Mouse (Mus musculus) ES-Bruce4 (cell line): Measurements from ENCODE around the gene Muc20. TPM values are rescaled to one million over a fixed set of nuclear protein-coding genes. Genes with fewer than 3 reads are reported as not detected.

Source experiments
- H3K27ac ChIP-seq: 2 replicates; pipeline ENCODE4 v1.5.1; 2012; ENCODE audit warnings: low read length, inconsistent platforms; ENCODE audit not compliant: insufficient read depth
- H3K27me3 ChIP-seq: 2 replicates; pipeline ENCODE4 v1.6.1; 2012; ENCODE audit warnings: mild to moderate bottlenecking, low read length, inconsistent platforms; ENCODE audit not compliant: control insufficient read depth, poor library complexity, insufficient read depth, severe bottlenecking
- H3K36me3 ChIP-seq: 2 replicates; pipeline ENCODE4 v1.6.1; 2012; ENCODE audit warnings: inconsistent platforms, mild to moderate bottlenecking, low read length, moderate library complexity; ENCODE audit not compliant: control insufficient read depth, poor library complexity, insufficient read depth, severe bottlenecking
- H3K4me1 ChIP-seq: one replicate; pipeline ENCODE4 v1.8.1; 2011; ENCODE audit warnings: low read length; ENCODE audit not compliant: control insufficient read depth, insufficient read depth
- H3K4me3 ChIP-seq: 2 replicates; pipeline ENCODE4 v1.5.1; 2011; ENCODE audit warnings: low read depth, mild to moderate bottlenecking, low read length
- H3K9ac ChIP-seq: 2 replicates; pipeline ENCODE4 v1.6.1; 2012; ENCODE audit warnings: low read depth, mild to moderate bottlenecking, inconsistent platforms; ENCODE audit not compliant: poor library complexity, severe bottlenecking
- H3K9me3 ChIP-seq: replicated peaks from 2 replicates; pipeline ENCODE4 v1.6.1; 2012; ENCODE audit warnings: mild to moderate bottlenecking, low read length, inconsistent platforms; ENCODE audit not compliant: control insufficient read depth, poor library complexity, insufficient read depth, severe bottlenecking
- CTCF ChIP-seq: IDR thresholded peaks from one replicate; pipeline ENCODE4 v1.8.1; 2011; ENCODE audit warnings: low read depth, low read length
- EP300 ChIP-seq: IDR thresholded peaks from 2 replicates; pipeline ENCODE4 v1.6.1; 2011; ENCODE audit warnings: low read depth, low read length; ENCODE audit not compliant: insufficient read depth
- POLR2A ChIP-seq: IDR thresholded peaks from one replicate; pipeline ENCODE4 v1.8.1; 2011; ENCODE audit warnings: low read length; ENCODE audit not compliant: insufficient read depth
- polyA plus RNA-seq: library from polyadenylated mRNA; stranded (reverse); fragments of >200 nt; gene quantifications from 2 replicates; pipeline ENCODE4 v1.2.4, GENCODE M21; 2011; ENCODE audit warnings: low read depth; ENCODE audit not compliant: missing spikeins, insufficient read depth, insufficient read length

Gene Muc20
- polyA plus RNA-seq, 1 experiment = not detected

- no peaks in the 10 kb centered on the region; the same call in 1 of the 2 replicates for H3K9me3 ChIP-seq
- H3K27ac ChIP-seq = no peak overlapping the region
- TF ChIP-seq POLR2A = no peak
- no peak for TF ChIP-seq CTCF
- no peak for TF ChIP-seq EP300
- H3K36me3 ChIP-seq = no peaks in the 10 kb centered on the region
- no peaks in the 10 kb centered on the region for H3K27me3 ChIP-seq
- H3K9ac ChIP-seq = no peak overlapping the region
- no peak overlapping the region for H3K4me3 ChIP-seq
- peaks cover 13% of the 10 kb centered on the region for H3K4me1 ChIP-seq
These were observed 7.9 kb upstream of the Muc20 start for GRCm38 (mm10) chr16:32805151-32805550.

- TF ChIP-seq POLR2A = no peak
- TF ChIP-seq CTCF = no peak
- 0 out of 2 replicates have a peak, but pooled peaks have one; percentile 9 for TF ChIP-seq EP300
- Histone ChIP-seq H3K4me1 (peaks cover 13% of the 10 kb centered on the region), H3K4me3 (no peak overlapping the region), H3K36me3 (no peaks in the 10 kb centered on the region), H3K27me3 (no peaks in the 10 kb centered on the region), H3K9ac (no peak overlapping the region), H3K9me3 (no peaks in the 10 kb centered on the region; the same call in 1 of the 2 replicates), H3K27ac (peak overlapping the region; percentile 75)
These were observed 6.7 kb upstream of the Muc20 start for GRCm38 (mm10) chr16:32803901-32804300.

- no peaks in the 10 kb centered on the region; the same call in 1 of the 2 replicates for H3K9me3 ChIP-seq
- no peaks in the 10 kb centered on the region for H3K36me3 ChIP-seq
- H3K4me1 ChIP-seq = peaks cover 12% of the 10 kb centered on the region
- peak overlapping the region; percentile 59 for H3K27ac ChIP-seq
- H3K27me3 ChIP-seq = no peaks in the 10 kb centered on the region
- no peak overlapping the region for H3K4me3 ChIP-seq
- H3K9ac ChIP-seq = no peak overlapping the region
- TF ChIP-seq CTCF = no peak
- TF ChIP-seq EP300 = no peak
- TF ChIP-seq POLR2A = no peak
These were observed 6.1 kb upstream of the Muc20 start for GRCm38 (mm10) chr16:32803252-32803853.

GRCm38 (mm10) chr16:32796676-32797425, 384 bp downstream of the Muc20 start:
- peaks cover 2% of the 10 kb centered on the region for H3K4me1 ChIP-seq
- TF ChIP-seq EP300 (no peak), POLR2A (no peak), CTCF (no peak)
- no peak overlapping the region for H3K9ac ChIP-seq
- H3K9me3 ChIP-seq = no peaks in the 10 kb centered on the region; the same call in 1 of the 2 replicates
- H3K27ac ChIP-seq = no peak overlapping the region
- no peaks in the 10 kb centered on the region for H3K36me3 ChIP-seq
- no peak overlapping the region for H3K4me3 ChIP-seq
- H3K27me3 ChIP-seq = no peaks in the 10 kb centered on the region

- H3K27ac ChIP-seq = no peak overlapping the region
- H3K9ac ChIP-seq = no peak overlapping the region
- H3K4me1 ChIP-seq = no peaks in the 10 kb centered on the region
- H3K36me3 ChIP-seq = no peaks in the 10 kb centered on the region
- H3K9me3 ChIP-seq = no peaks in the 10 kb centered on the region; the same call in 1 of the 2 replicates
- no peak for TF ChIP-seq POLR2A
- TF ChIP-seq EP300 = no peak
- no peak for TF ChIP-seq CTCF
- no peak overlapping the region for H3K4me3 ChIP-seq
- no peaks in the 10 kb centered on the region for H3K27me3 ChIP-seq
These were observed 2.1 kb downstream of the Muc20 start for GRCm38 (mm10) chr16:32795177-32795576.

- no peak overlapping the region for H3K4me3 ChIP-seq
These were observed 7.2 kb downstream of the Muc20 start for GRCm38 (mm10) chr16:32790056-32790455.

More at GRCm38 (mm10) chr16:32790056-32790455, 7.2 kb downstream of the Muc20 start:
- Histone ChIP-seq H3K27me3 (no peaks in the 10 kb centered on the region), H3K9me3 (no peaks in the 10 kb centered on the region), H3K4me1 (no peaks in the 10 kb centered on the region), H3K27ac (no peak overlapping the region), H3K36me3 (no peaks in the 10 kb centered on the region), H3K9ac (no peak overlapping the region)
- no peak for TF ChIP-seq EP300
